Mouse (Mus musculus) small intestine, adult 2 months (tissue): Measurements from ENCODE around the gene Rnf214. TPM values are rescaled to one million over a fixed set of nuclear protein-coding genes. Genes with fewer than 3 reads are reported as not detected.
A peak's percentile ranks its signal among the peaks of the same experiment; 100 is the strongest.

Experiments
- H3K27ac ChIP-seq: fragments of 200-500 bp; 2 replicates; pipeline ENCODE4 v1.5.1; 2012; ENCODE audit warnings: low read depth, low read length, control low read depth, inconsistent platforms; ENCODE audit not compliant: insufficient read depth
- H3K27me3 ChIP-seq: fragments of 200-500 bp; 2 replicates; pipeline ENCODE4 v1.6.1; 2012; ENCODE audit warnings: mild to moderate bottlenecking, moderate library complexity, low read length, inconsistent platforms; ENCODE audit not compliant: control insufficient read depth, insufficient read depth
- H3K36me3 ChIP-seq: fragments of 200-500 bp; 2 replicates; pipeline ENCODE4 v1.6.1; 2012; ENCODE audit warnings: mild to moderate bottlenecking, low read length, control low read depth, inconsistent platforms; ENCODE audit not compliant: control insufficient read depth, insufficient read depth
- H3K4me1 ChIP-seq: fragments of 200-500 bp; 2 replicates; pipeline ENCODE4 v1.6.1; 2012; ENCODE audit warnings: low read length, inconsistent platforms, mixed read lengths; ENCODE audit not compliant: control insufficient read depth, insufficient read depth, insufficient read length
- H3K4me3 ChIP-seq: fragments of 200-500 bp; 2 replicates; pipeline ENCODE4 v1.5.1; 2012; ENCODE audit warnings: low read depth, mild to moderate bottlenecking, control low read depth, inconsistent platforms, low read length, moderate library complexity
- CTCF ChIP-seq: fragments of 200-500 bp; IDR thresholded peaks from 2 replicates; pipeline ENCODE4 v1.5.1; 2012; ENCODE audit warnings: low read depth, mild to moderate bottlenecking, control low read depth, inconsistent platforms, low read length, moderate library complexity, mixed read lengths; ENCODE audit not compliant: insufficient replicate concordance, insufficient read length; ENCODE audit errors: extremely low read depth
- POLR2A ChIP-seq: fragments of 200-500 bp; IDR thresholded peaks from 2 replicates; pipeline ENCODE4 v1.6.1; 2012; ENCODE audit warnings: low read depth, mild to moderate bottlenecking, control low read depth, inconsistent platforms, low read length, moderate library complexity
- WGBS: fragments of 180-500 bp; shearing (Covaris S2); methylation state at CpG from one replicate; pipeline ENCODE4 v1.1.7; 2018; 5-methylcytosine and 5-hydroxymethylcytosine counted together
- polyA plus RNA-seq: library from polyadenylated mRNA; depleted of rRNA; stranded (reverse); fragments of >200 nt; gene quantifications from 2 replicates; pipeline ENCODE4 v1.2.3, GENCODE M21; 2012

The Rnf214 gene
- polyA plus RNA-seq, 1 experiment, result 11.4 TPM

DNA sequence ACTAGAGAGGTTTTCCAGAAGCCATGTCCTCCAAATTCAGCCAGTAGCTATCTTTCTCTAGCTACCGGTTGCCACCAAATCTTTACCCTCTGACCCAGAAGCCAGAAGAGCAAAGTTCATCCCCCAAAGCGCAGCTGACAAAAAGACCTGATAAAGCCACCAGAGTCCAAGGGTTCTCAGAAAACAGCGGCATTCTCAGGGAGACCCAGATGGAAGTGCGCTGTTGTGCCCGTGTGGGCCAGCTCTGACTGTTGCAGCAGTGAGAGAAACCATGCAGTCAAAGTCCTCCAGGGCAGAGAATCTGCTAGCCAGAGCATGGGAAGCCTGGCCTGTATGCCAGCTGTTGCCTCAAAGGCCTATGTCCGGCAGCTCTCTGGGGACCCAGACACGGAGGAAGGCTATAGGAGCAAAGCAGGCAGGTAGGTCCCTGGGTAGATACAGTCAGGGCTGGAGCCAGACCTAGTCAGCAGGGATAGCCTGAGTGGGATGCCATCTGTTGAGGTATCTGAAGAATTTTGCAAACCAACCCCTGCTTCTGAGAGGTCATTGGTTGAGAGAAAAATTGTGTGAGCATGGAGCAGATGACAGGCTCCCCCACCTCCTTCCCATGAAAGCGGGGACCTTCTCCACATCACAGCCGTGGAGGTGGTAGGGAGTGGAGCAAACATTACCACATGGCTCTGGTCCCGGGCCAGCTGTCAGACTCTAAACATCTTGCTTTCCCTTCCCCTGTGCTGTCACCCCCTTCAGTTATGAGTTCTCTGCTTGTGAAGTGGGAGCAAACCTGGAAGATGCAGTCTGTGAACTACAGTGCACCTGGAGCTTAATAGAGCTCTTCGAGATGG, 26.1 kb upstream of the Rnf214 start:
- H3K4me3 ChIP-seq, result peak overlapping the region; percentile 37
- H3K27ac ChIP-seq, result peak overlapping the region; percentile 61
- H3K36me3 ChIP-seq, result peaks cover 37% of the 10 kb centered on the region
- peaks cover 15% of the 10 kb centered on the region for H3K4me1 ChIP-seq
- WGBS, result 18% methylated on average over 11 of the region's 11 CpGs
- no peaks in the 10 kb centered on the region for H3K27me3 ChIP-seq
- TF ChIP-seq POLR2A (no peak), CTCF (no peak)

DNA sequence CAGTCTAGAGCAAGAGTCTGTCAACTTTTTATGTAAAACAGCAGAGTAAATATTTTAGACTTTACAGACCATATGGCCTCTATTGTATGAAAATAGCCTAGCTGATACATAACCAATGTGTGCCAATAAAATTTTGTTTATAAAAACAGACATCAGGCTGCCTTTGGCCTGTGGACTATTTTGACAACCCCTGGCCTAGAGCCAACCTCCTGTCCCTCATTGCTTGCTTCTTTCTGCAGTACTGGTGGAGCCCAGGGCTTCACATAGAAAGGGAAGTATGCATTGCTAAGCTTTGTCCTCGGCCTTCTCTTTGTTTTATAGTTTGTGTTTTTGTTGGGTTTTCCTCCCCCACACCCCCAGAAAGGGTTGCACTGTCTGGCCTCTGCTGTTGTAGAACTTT, 25.2 kb upstream of the Rnf214 start:
- Histone ChIP-seq H3K27ac (peak overlapping the region; percentile 61), H3K36me3 (peaks cover 46% of the 10 kb centered on the region), H3K4me3 (no peak overlapping the region), H3K4me1 (peaks cover 15% of the 10 kb centered on the region), H3K27me3 (no peaks in the 10 kb centered on the region)
- TF ChIP-seq CTCF, result no peak
- TF ChIP-seq POLR2A, result no peak
- WGBS, result 23% methylated on average over 1 of the region's 1 CpGs

DNA sequence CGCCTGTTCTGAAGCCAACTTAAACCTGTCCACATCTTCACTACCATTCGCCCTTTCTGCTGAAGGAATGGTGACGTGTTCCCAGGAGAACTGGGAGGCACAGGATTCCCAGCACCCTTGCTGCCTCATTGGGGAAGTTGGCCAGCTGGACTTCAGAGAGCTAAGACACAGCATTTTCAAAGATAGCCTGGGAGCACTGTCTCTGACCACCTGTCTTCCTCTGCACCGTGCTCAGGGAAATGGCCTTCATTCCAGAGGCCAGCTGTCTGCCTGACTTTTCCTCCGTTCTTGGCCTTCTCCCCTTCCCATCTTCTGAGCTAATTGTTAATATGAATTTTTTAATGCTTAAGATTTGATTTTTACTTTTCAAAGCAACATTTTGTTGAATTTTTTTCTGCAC, 22.6 kb upstream of the Rnf214 start:
- peaks cover 15% of the 10 kb centered on the region for H3K4me1 ChIP-seq
- no peak overlapping the region for H3K4me3 ChIP-seq
- H3K27ac ChIP-seq, result no peak overlapping the region
- no peaks in the 10 kb centered on the region for H3K27me3 ChIP-seq
- 86% methylated on average over 5 of the region's 5 CpGs for WGBS
- TF ChIP-seq CTCF (no peak), POLR2A (no peak)
- peaks cover 63% of the 10 kb centered on the region for H3K36me3 ChIP-seq

- Histone ChIP-seq H3K36me3 (peaks cover 63% of the 10 kb centered on the region), H3K4me1 (no peaks in the 10 kb centered on the region), H3K27me3 (no peaks in the 10 kb centered on the region), H3K27ac (peak overlapping the region; percentile 71), H3K4me3 (no peak overlapping the region)
- TF ChIP-seq CTCF (no peak), POLR2A (no peak)
- WGBS, result 71% methylated on average over 1 of the region's 1 CpGs
These were observed 13.2 kb upstream of the Rnf214 start for GRCm38 (mm10) chr9:45919895-45920294.

DNA sequence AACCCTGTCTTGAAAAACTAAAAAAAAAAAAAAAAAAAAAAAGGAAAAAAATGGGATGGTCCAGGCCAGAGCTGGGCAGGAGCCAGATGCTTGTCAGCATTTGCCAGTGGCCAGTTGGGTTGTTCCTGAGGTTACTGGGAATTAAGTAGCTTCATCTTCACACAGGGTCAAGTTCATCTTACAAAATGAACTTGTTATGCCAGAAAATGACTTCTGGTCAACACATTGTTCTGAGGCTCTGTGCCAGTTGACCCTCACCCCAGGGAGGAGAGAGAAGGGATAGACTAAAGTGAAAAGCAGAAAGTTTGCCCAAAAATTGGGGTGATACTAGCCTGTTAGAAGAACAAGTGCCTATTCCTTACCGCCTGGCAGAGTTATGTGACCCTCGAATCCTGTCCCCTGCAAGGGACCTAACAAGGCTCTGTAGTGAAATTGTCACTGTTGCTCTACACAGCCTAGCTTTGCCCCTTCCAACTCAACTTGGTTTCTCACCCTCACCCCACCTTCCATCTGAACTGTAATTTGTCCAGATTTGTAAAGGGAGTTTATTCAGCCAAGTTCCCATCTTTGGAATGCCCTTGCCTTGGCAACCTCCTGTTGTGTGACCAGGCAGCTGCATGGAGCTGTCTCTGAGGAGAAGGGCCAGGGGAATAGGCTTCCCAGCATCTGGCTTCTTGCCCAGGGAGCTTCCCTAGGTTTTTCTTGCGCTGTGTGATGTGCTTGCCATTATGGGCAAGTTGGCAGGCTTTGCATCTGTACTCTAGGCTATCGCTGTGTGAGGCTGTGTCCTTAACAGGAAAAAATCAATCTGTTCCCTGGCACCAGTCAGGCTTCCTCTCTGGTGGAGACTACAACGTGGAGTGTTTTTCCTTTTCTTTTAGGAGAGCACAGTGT, 10.6 kb upstream of the Rnf214 start:
- H3K27ac ChIP-seq, result peak overlapping the region; percentile 30
- peaks cover 70% of the 10 kb centered on the region for H3K36me3 ChIP-seq
- no peaks in the 10 kb centered on the region for H3K4me1 ChIP-seq
- no peaks in the 10 kb centered on the region for H3K27me3 ChIP-seq
- no peak overlapping the region for H3K4me3 ChIP-seq
- TF ChIP-seq POLR2A (no peak), CTCF (no peak)
- WGBS, result 74% methylated on average over 5 of the region's 5 CpGs

DNA sequence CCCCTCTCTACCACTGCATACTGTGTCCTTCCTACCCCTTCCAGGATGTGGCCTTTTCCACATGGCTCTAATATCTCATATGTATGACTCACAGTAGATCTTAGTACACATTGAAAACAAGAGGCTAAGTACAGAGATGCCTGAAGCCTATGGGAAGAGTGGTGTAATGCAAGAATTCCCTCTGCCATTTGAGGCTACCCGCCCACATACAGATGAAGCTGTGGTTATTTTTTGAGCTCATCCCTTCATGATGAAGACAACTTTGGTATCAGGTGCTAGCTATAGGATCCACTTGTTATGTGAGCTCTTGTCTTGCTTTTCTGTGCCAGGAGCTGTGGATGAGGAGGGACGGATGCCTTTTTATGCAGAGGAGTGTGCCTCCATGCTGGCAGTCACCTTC, 8.9 kb upstream of the Rnf214 start:
- 94% methylated on average over 2 of the region's 2 CpGs for WGBS
- Histone ChIP-seq H3K4me3 (no peak overlapping the region), H3K27ac (no peak overlapping the region), H3K27me3 (no peaks in the 10 kb centered on the region), H3K36me3 (peaks cover 78% of the 10 kb centered on the region), H3K4me1 (no peaks in the 10 kb centered on the region)
- TF ChIP-seq CTCF (no peak), POLR2A (no peak)

- WGBS, result 71% methylated on average over 1 of the region's 1 CpGs
- peak; percentile 67; the same call in 1 of the 2 replicates for TF ChIP-seq CTCF
- no peak for TF ChIP-seq POLR2A
- H3K27ac ChIP-seq, result no peak overlapping the region
- no peak overlapping the region for H3K4me3 ChIP-seq
- no peaks in the 10 kb centered on the region for H3K27me3 ChIP-seq
- H3K4me1 ChIP-seq, result no peaks in the 10 kb centered on the region
- peaks cover 65% of the 10 kb centered on the region for H3K36me3 ChIP-seq
These were observed 5.0 kb upstream of the Rnf214 start for GRCm38 (mm10) chr9:45911673-45912072.

DNA sequence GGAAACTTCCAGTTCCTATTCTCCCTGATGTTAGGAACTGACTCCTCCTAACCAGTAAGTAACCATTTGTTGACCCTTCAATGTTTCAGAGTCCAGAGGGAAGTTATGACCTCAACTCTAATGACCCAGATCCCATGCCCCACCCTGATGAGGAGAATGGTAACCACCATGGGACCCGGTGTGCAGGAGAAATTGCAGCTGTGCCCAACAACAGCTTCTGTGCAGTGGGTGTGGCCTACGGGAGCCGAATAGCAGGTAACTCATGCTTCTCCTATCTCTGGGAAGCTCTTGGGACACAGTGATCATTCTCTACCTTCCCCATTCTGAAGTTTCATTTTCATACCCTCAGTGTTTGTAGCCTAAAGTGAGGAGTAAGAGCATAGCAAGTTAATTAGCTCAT, 4.3 kb upstream of the Rnf214 start:
- no peaks in the 10 kb centered on the region for H3K27me3 ChIP-seq
- peaks cover 62% of the 10 kb centered on the region for H3K36me3 ChIP-seq
- H3K4me3 ChIP-seq, result no peak overlapping the region
- WGBS, result 59% methylated on average over 3 of the region's 3 CpGs
- no peak for TF ChIP-seq POLR2A
- TF ChIP-seq CTCF, result no peak
- no peaks in the 10 kb centered on the region for H3K4me1 ChIP-seq
- H3K27ac ChIP-seq, result no peak overlapping the region
